ENCODE assay signal across 7 mouse cellular contexts in the genomic region with DNA sequence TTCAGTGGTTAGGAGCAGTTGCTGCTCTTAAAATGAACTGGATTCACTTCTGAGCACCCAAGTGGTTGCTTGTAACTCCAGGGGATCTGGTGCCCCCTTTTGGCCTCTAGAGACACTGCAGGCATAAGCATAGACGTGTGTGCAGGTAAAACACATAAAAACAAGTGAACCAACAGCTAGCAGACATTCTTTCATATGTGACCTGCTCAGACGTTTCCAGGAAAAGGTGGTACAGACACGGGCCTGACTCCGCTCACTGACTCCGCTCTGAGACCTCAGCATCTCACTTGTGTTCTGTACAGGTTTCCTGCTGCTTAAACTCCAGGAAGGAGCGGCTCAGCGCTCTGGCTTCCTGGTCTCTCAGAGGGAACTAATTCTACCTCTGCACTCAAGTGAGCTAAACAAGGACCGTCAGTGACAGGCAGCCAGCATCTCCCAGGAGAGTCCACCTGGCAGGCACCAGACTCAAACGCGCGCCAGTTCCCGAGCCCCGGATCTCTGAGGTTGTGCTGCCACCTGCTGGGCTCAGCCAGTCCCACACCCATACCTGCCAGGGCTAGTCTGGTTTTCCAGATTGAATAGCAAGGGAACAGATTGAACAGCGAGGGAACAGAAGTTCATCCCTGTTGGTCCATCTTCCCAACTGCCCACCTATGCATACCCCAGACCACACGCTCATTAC. TPM values are rescaled to one million over a fixed set of nuclear protein-coding genes. Genes with fewer than 3 reads are reported as not detected.
DNase-seq lines count a peak whose midpoint lies in the region; ATAC-seq lines count a peak whose summit lies in the region.

No protein-coding gene starts in this region.

- H3K27me3 ChIP-seq in intestine, embryonic 16.5 days (replicated peaks; ENCODE audit: control insufficient read depth, insufficient read depth, low read length): no peaks in the 10 kb centered on the region
- no peaks in the 10 kb centered on the region for H3K27me3 ChIP-seq in midbrain, embryonic 12.5 days

- DNase-seq in adrenal gland, adult 18-20 months (ENCODE audit: low spot score in 2 of 2): peak; percentile 87 to 91
- DNase-seq in embryo, embryonic 11 days: peak; percentile 87
- DNase-seq in gastrocnemius, postnatal 36 days: peak; percentile 82 to 86
- DNase-seq in left cerebral cortex, postnatal 4 days: peak; percentile 92
- peak; percentile 77 for DNase-seq in skeletal muscle tissue, adult 2 months (ENCODE audit: low read depth, low spot score)

- WGBS in intestine, embryonic 16.5 days: 9% methylated on average over 15 of the region's 15 CpGs
- WGBS in midbrain, embryonic 12.5 days: 10% methylated on average over 15 of the region's 15 CpGs

- H3K4me1 ChIP-seq in intestine, embryonic 16.5 days (ENCODE audit: control insufficient read depth, insufficient read depth, low read length): peaks cover 7% of the 10 kb centered on the region; the same call in 1 of the 2 replicates
- H3K4me1 ChIP-seq in midbrain, embryonic 12.5 days: peaks cover 6% of the 10 kb centered on the region

- H3K4me3 ChIP-seq in intestine, embryonic 16.5 days (ENCODE audit: low read length): peak overlapping the region; percentile 37
- H3K4me3 ChIP-seq in midbrain, embryonic 12.5 days: peak overlapping the region; percentile 23

- ATAC-seq in intestine, embryonic 16.5 days: peak; percentile 87
- ATAC-seq in midbrain, embryonic 12.5 days (ENCODE audit: low FRiP score, low read depth): peak; percentile 65

- peak overlapping the region; percentile 60 for H3K4me2 ChIP-seq in intestine, embryonic 16.5 days (ENCODE audit: low read depth, low read length)
- peak overlapping the region; percentile 50 for H3K4me2 ChIP-seq in midbrain, embryonic 12.5 days (replicated peaks)

- intact Hi-C loops in gastrocnemius, postnatal 36 days (cut with DNase I): loop anchor here (5.0 to 10.0 kb wide), 4 partner anchors 47 to 284 kb away; a partner anchor contains a TSS
- intact Hi-C loops in left cerebral cortex, postnatal 4 days (cut with DNase I): no loop called here

- no peak overlapping the region for H3K27ac ChIP-seq in intestine, embryonic 16.5 days (ENCODE audit: low read length)
- H3K27ac ChIP-seq in midbrain, embryonic 12.5 days (replicated peaks): no peak overlapping the region

- no peaks in the 10 kb centered on the region for H3K9me3 ChIP-seq in intestine, embryonic 16.5 days (ENCODE audit: control insufficient read depth, low read length)
- H3K9me3 ChIP-seq in midbrain, embryonic 12.5 days: no peaks in the 10 kb centered on the region

- H3K36me3 ChIP-seq in intestine, embryonic 16.5 days (ENCODE audit: control insufficient read depth, insufficient read depth, low read length): 0 out of 2 replicates have a peak, but pooled peaks cover 2% of the 10 kb centered on the region
- H3K36me3 ChIP-seq in midbrain, embryonic 12.5 days: peaks cover 9% of the 10 kb centered on the region

- no peak overlapping the region; the same call in 1 of the 2 replicates for H3K9ac ChIP-seq in intestine, embryonic 16.5 days (ENCODE audit: low read depth, low read length)
- H3K9ac ChIP-seq in midbrain, embryonic 12.5 days (replicated peaks): 0 out of 2 replicates have a peak overlapping the region, but pooled peaks have one; percentile 17

RNA-seq across cellular contexts. Expression of a gene that starts 14.9 kb away (rescaled TPM):
- under 1 TPM in 1 of 2 experiments, not detected in 1; 0.13 TPM for total RNA-seq in adrenal gland, adult 18-20 months (2021)
- total RNA-seq in gastrocnemius, postnatal 36 days (2021): not detected
- 0.15 and 0.31 TPM in 2 replicates for polyA plus RNA-seq in intestine, embryonic 16.5 days (2015; fragmentation: Nextera tagmentation; extraction: Ambion mirVana)
- not detected for total RNA-seq in left cerebral cortex, postnatal 4 days (2021)
- polyA plus RNA-seq in midbrain, embryonic 12.5 days (2016; fragmentation: Nextera tagmentation; extraction: Ambion mirVana): 0.85 and 1.2 TPM in 2 replicates

RNA-seq across cellular contexts. Expression of a gene that starts 19.2 kb away (rescaled TPM):
- 10 to 100 TPM; 32.0 to 32.4 TPM for total RNA-seq in adrenal gland, adult 18-20 months (2021)
- total RNA-seq in gastrocnemius, postnatal 36 days (2021): 10 to 100 TPM; 10.9 to 15.1 TPM
- 69.1 and 69.8 TPM in 2 replicates for polyA plus RNA-seq in intestine, embryonic 16.5 days (2015; fragmentation: Nextera tagmentation; extraction: Ambion mirVana)
- total RNA-seq in left cerebral cortex, postnatal 4 days (2021): 10 to 100 TPM; 51.3 to 52.0 TPM
- 44.9 and 53.6 TPM in 2 replicates for polyA plus RNA-seq in midbrain, embryonic 12.5 days (2016; fragmentation: Nextera tagmentation; extraction: Ambion mirVana)

RNA-seq across cellular contexts. Expression of a gene that starts 19.4 kb away (rescaled TPM):
- 10 to 100 TPM; 12.5 to 13.1 TPM for total RNA-seq in adrenal gland, adult 18-20 months (2021)
- total RNA-seq in gastrocnemius, postnatal 36 days (2021): 1 to 10 TPM; 7.7 to 7.8 TPM
- polyA plus RNA-seq in intestine, embryonic 16.5 days (2015; fragmentation: Nextera tagmentation; extraction: Ambion mirVana): 10.3 and 14.9 TPM in 2 replicates
- total RNA-seq in left cerebral cortex, postnatal 4 days (2021): 10 to 100 TPM; 25.0 to 25.1 TPM
- polyA plus RNA-seq in midbrain, embryonic 12.5 days (2016; fragmentation: Nextera tagmentation; extraction: Ambion mirVana): 24.7 and 26.8 TPM in 2 replicates

RNA-seq across cellular contexts. Expression of a gene that starts 21.6 kb away (rescaled TPM):
- 10 to 100 TPM; 24.3 to 26.0 TPM for total RNA-seq in adrenal gland, adult 18-20 months (2021)
- not detected for total RNA-seq in gastrocnemius, postnatal 36 days (2021)
- 41.2 and 51.9 TPM in 2 replicates for polyA plus RNA-seq in intestine, embryonic 16.5 days (2015; fragmentation: Nextera tagmentation; extraction: Ambion mirVana)
- total RNA-seq in left cerebral cortex, postnatal 4 days (2021): not detected
- 2.7 and 3.3 TPM in 2 replicates for polyA plus RNA-seq in midbrain, embryonic 12.5 days (2016; fragmentation: Nextera tagmentation; extraction: Ambion mirVana)

RNA-seq across cellular contexts. Expression of a gene that starts 32.3 kb away (rescaled TPM):
- 100 to 1,000 TPM in 1 of 2 experiments, 10 to 100 TPM in 1; 72.4 to 101 TPM for total RNA-seq in adrenal gland, adult 18-20 months (2021)
- total RNA-seq in gastrocnemius, postnatal 36 days (2021): 1 to 10 TPM; 4.7 to 4.8 TPM
- polyA plus RNA-seq in intestine, embryonic 16.5 days (2015; fragmentation: Nextera tagmentation; extraction: Ambion mirVana): 63.9 and 73.2 TPM in 2 replicates
- 10 to 100 TPM; 38.4 to 44.5 TPM for total RNA-seq in left cerebral cortex, postnatal 4 days (2021)
- polyA plus RNA-seq in midbrain, embryonic 12.5 days (2016; fragmentation: Nextera tagmentation; extraction: Ambion mirVana): 43.8 and 47.5 TPM in 2 replicates
